In the genomic region with DNA sequence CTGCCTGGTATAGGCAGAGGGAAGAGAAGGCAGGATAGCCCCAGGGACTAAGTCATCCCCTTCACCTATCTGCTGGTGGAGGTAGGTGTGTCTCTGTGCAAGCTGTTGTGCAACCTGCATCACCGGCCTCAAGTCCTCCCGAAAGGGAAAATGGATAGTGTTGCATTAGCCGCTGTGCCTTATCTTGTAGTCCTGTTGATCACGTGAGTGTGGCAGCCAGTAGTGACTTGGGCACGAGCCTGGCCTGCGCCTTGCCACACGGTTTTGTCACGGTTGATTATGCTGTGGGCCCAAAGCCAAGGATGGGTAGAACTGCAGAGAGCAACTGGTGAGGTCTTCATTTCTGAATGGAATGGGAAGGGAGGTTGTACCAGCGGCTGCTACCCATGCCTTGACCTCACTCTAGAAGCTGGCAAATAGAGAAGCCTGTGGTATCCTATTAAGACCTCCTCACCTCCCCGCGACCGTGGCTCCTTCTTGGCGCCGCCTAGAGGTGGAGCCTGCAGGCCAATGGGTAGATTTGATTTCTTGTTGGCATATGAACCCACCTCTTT, we compare ENCODE assay signal across 8 mouse cellular contexts. TPM values are rescaled to one million over a fixed set of nuclear protein-coding genes. Genes with fewer than 3 reads are reported as not detected.
A peak's percentile ranks its signal among the peaks of the same experiment; 100 is the strongest.
DNase-seq lines count a peak whose midpoint lies in the region; ATAC-seq lines count a peak whose summit lies in the region.

No protein-coding gene starts in this region.

- no peaks in the 10 kb centered on the region for H3K27me3 ChIP-seq in forebrain, embryonic 15.5 days
- H3K27me3 ChIP-seq in lung, embryonic 15.5 days, result no peaks in the 10 kb centered on the region

- H3K4me2 ChIP-seq in forebrain, embryonic 15.5 days (replicated peaks), result peak overlapping the region; percentile 90
- peak overlapping the region; percentile 96 for H3K4me2 ChIP-seq in lung, embryonic 15.5 days

- H3K9me3 ChIP-seq in forebrain, embryonic 15.5 days, result no peaks in the 10 kb centered on the region
- no peaks in the 10 kb centered on the region for H3K9me3 ChIP-seq in lung, embryonic 15.5 days

- ATAC-seq in forebrain, embryonic 15.5 days (replicated peaks), result peak; percentile 33; the same call in 1 of the 2 replicates
- peak; percentile 43; the same call in 1 of the 2 replicates for ATAC-seq in lung, embryonic 15.5 days (ENCODE audit: borderline replicate concordance, extremely low read depth, low FRiP score, low TSS enrichment)

- H3K4me1 ChIP-seq in forebrain, embryonic 15.5 days, result peaks cover 22% of the 10 kb centered on the region
- H3K4me1 ChIP-seq in lung, embryonic 15.5 days, result peaks cover 41% of the 10 kb centered on the region

- H3K36me3 ChIP-seq in forebrain, embryonic 15.5 days, result no peaks in the 10 kb centered on the region
- no peaks in the 10 kb centered on the region for H3K36me3 ChIP-seq in lung, embryonic 15.5 days

- DNase-seq in urinary bladder, postnatal 14 days (ENCODE audit: low spot score), result peak; percentile 58
- DNase-seq in urinary bladder, adult 2 months (ENCODE audit: low spot score), result no peak
- DNase-seq in c-Kit-positive CD71-positive TER-119-positive erythroid progenitor cells, embryonic 14.5 days (ENCODE audit: low spot score), result peak; percentile 80
- DNase-seq in kidney, adult 8-10 months, result peak; percentile 61 to 67
- peak; percentile 80 for DNase-seq in retina, postnatal 1 day
- no peak for DNase-seq in gastrocnemius, postnatal 14 days

- 19% methylated on average over 14 of the region's 14 CpGs for WGBS in forebrain, embryonic 15.5 days
- 11% methylated on average over 14 of the region's 14 CpGs for WGBS in lung, embryonic 15.5 days

- peak overlapping the region; percentile 99 for H3K4me3 ChIP-seq in forebrain, embryonic 15.5 days
- H3K4me3 ChIP-seq in lung, embryonic 15.5 days, result peak overlapping the region; percentile 89

- intact Hi-C loops in gastrocnemius, postnatal 14 days (cut with DNase I; ENCODE audit: low total_unique reads), result no loop called here

- H3K27ac ChIP-seq in forebrain, embryonic 15.5 days (replicated peaks), result peak overlapping the region; percentile 91
- peak overlapping the region; percentile 83; the same call in 1 of the 2 replicates for H3K27ac ChIP-seq in lung, embryonic 15.5 days

- H3K9ac ChIP-seq in forebrain, embryonic 15.5 days (replicated peaks), result peak overlapping the region; percentile 94
- peak overlapping the region; percentile 93; the same call in 1 of the 2 replicates for H3K9ac ChIP-seq in lung, embryonic 15.5 days

RNA-seq across cellular contexts. Expression of gene Tnk2, which starts 1.8 kb away (rescaled TPM):
- 106 and 114 TPM in 2 replicates for polyA plus RNA-seq in urinary bladder, adult 2 months (2012; rRNA removed)
- polyA plus RNA-seq in forebrain, embryonic 15.5 days (2015; fragmentation: Nextera tagmentation; extraction: Ambion mirVana), result 16.0 and 20.4 TPM in 2 replicates
- polyA plus RNA-seq in lung, embryonic 15.5 days (2015; fragmentation: Nextera tagmentation; extraction: Ambion mirVana), result 17.2 and 17.6 TPM in 2 replicates
- total RNA-seq in gastrocnemius, postnatal 14 days (2021), result 10 to 100 TPM; 34.6 to 42.8 TPM

RNA-seq across cellular contexts. Expression of gene Tfrc, which starts 36.7 kb away (rescaled TPM):
- polyA plus RNA-seq in urinary bladder, adult 2 months (2012; rRNA removed), result 14.1 and 17.7 TPM in 2 replicates
- polyA plus RNA-seq in forebrain, embryonic 15.5 days (2015; fragmentation: Nextera tagmentation; extraction: Ambion mirVana), result 28.3 and 33.1 TPM in 2 replicates
- 50.5 and 53.8 TPM in 2 replicates for polyA plus RNA-seq in lung, embryonic 15.5 days (2015; fragmentation: Nextera tagmentation; extraction: Ambion mirVana)
- total RNA-seq in gastrocnemius, postnatal 14 days (2021), result 100 to 1,000 TPM; 285 to 408 TPM

Comparison
In these comparisons a context has a peak if more than half of its experiments do, and no peak if none do; other contexts are left out.
1. DNase-seq: peak in urinary bladder, postnatal 14 days (single experiment), c-Kit-positive CD71-positive TER-119-positive erythroid progenitor cells, embryonic 14.5 days (single experiment), kidney, adult 8-10 months (2 of 2) and retina, postnatal 1 day (single experiment); none in urinary bladder, adult 2 months (single experiment) and gastrocnemius, postnatal 14 days (single experiment).